Mouse (Mus musculus): Measurements from ENCODE around the gene Slc10a3. TPM values are rescaled to one million over a fixed set of nuclear protein-coding genes. Genes with fewer than 3 reads are reported as not detected.
"Not testable (repeated sequence)": the region's sequence is repeated elsewhere in the genome, so short reads cannot be mapped to it uniquely, and the experiment has no call there.

Slc10a3 gene
- polyA plus RNA-seq (2016; fragmentation: Nextera tagmentation; extraction: Ambion mirVana): 10.6 and 12.5 TPM in 2 replicates

- Histone ChIP-seq H3K9me3 (no peaks in the 10 kb centered on the region), H3K27ac (peak within 1 kb of the TSS; percentile 78), H3K36me3 (replicated peaks) (peaks cover 13% of the 10 kb centered on the region), H3K4me1 (peaks cover 17% of the 10 kb centered on the region), H3K4me3 (peak within 1 kb of the TSS; percentile 53), H3K27me3 (ENCODE audit: poor library complexity, severe bottlenecking) (no peaks in the 10 kb centered on the region)
- 18% methylated on average over 32 of the region's 32 CpGs for WGBS
- peak; percentile 83 for DNase-seq (ENCODE audit: extremely low spot score, low spot score)
These were observed at the start of gene Slc10a3, which contains the start of gene Ubl4a for GRCm38 (mm10) chrX:74372888-74373549. Gene Slc10a3, minus strand, starts transcription at chrX:74373349. Gene Ubl4a, minus strand, starts transcription at chrX:74373218.

- peak; percentile 51 for DNase-seq (ENCODE audit: extremely low spot score, low spot score)
- Histone ChIP-seq H3K27ac (no peak overlapping the region), H3K36me3 (replicated peaks) (peaks cover 22% of the 10 kb centered on the region), H3K4me3 (no peak overlapping the region), H3K9me3 (no peaks in the 10 kb centered on the region), H3K4me1 (no peaks in the 10 kb centered on the region), H3K27me3 (ENCODE audit: poor library complexity, severe bottlenecking) (no peaks in the 10 kb centered on the region)
These were observed 40.2 kb upstream of the Slc10a3 start for GRCm38 (mm10) chrX:74413377-74413776.

DNA sequence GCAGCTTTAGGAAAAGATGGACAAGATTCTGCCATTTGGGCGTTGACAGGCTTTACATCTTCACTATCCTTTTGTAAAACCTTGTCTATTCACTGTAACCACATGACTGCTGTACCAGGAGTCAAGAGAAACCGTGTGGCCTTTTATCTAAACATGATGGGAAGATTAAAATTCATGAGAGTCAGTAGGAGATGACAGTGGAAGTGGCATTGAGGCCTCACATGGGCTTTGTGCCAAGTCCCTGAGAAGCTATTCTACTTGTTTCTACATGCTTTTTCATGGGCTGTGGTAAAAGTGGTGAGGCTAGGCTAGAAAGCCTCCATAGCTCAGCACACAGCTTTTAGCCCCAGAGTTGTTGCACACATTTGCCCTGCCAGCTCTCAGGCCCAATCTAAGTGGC, 35.2 kb upstream of the Slc10a3 start:
- peaks cover 22% of the 10 kb centered on the region for H3K36me3 ChIP-seq (replicated peaks)
- no peaks in the 10 kb centered on the region for H3K27me3 ChIP-seq (ENCODE audit: poor library complexity, severe bottlenecking)
- no peak overlapping the region for H3K27ac ChIP-seq
- no peaks in the 10 kb centered on the region for H3K9me3 ChIP-seq
- H3K4me3 ChIP-seq: no peak overlapping the region
- WGBS: 65% methylated on average over 2 of the region's 2 CpGs
- DNase-seq (ENCODE audit: extremely low spot score, low spot score): no peak
- H3K4me1 ChIP-seq: no peaks in the 10 kb centered on the region

GRCm38 (mm10) chrX:74400136-74400535, 27.0 kb upstream of the Slc10a3 start:
- 90% methylated on average over 3 of the region's 3 CpGs for WGBS
- no peak for DNase-seq (ENCODE audit: extremely low spot score, low spot score)
- no peaks in the 10 kb centered on the region for H3K9me3 ChIP-seq
- H3K4me3 ChIP-seq: no peak overlapping the region
- H3K4me1 ChIP-seq: no peaks in the 10 kb centered on the region
- no peaks in the 10 kb centered on the region for H3K36me3 ChIP-seq (replicated peaks)
- H3K27ac ChIP-seq: no peak overlapping the region
- H3K27me3 ChIP-seq (ENCODE audit: poor library complexity, severe bottlenecking): no peaks in the 10 kb centered on the region

- DNase-seq (ENCODE audit: extremely low spot score, low spot score): peak; percentile 77
- peaks cover 4% of the 10 kb centered on the region; the same call in 1 of the 2 replicates for H3K36me3 ChIP-seq (replicated peaks)
- H3K27ac ChIP-seq: peak within 1 kb of the TSS; percentile 92
- H3K4me3 ChIP-seq: peak within 1 kb of the TSS; percentile 62
- H3K9me3 ChIP-seq: no peaks in the 10 kb centered on the region
- peaks cover 6% of the 10 kb centered on the region for H3K4me1 ChIP-seq
- no peaks in the 10 kb centered on the region for H3K27me3 ChIP-seq (ENCODE audit: poor library complexity, severe bottlenecking)
- WGBS: 21% methylated on average over 29 of the region's 30 CpGs
These were observed 19.6 kb upstream of the Slc10a3 start, which contains the start of the genes Fam3a and Ikbkg for GRCm38 (mm10) chrX:74392535-74393443. Gene Fam3a, minus strand, starts transcription at chrX:74393272. Gene Ikbkg, plus strand, starts transcription at chrX:74393290.

DNA sequence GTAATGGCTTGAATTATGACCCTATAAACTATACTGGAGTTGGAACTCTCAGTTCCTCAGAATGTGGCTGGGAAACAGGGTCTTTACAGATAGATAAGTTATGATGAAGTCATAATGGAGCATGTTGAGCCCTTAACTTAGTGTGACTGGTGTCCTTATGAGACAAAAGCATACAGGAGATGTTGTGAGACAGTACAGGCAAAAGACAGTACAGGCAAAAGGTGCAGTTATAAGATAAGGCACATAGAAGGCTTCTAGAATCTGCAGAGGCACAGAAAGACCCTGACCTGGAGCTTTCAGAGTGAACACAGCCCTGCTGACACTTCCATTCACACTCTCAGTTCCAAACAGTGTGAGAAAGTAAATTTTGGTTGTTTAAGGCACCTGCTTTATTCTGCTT, 15.0 kb upstream of the Slc10a3 start:
- DNase-seq (ENCODE audit: extremely low spot score, low spot score): no peak
- Histone ChIP-seq H3K36me3 (replicated peaks) (peaks cover 32% of the 10 kb centered on the region), H3K9me3 (no peaks in the 10 kb centered on the region), H3K4me1 (no peaks in the 10 kb centered on the region; the same call in 1 of the 2 replicates), H3K27me3 (ENCODE audit: poor library complexity, severe bottlenecking) (no peaks in the 10 kb centered on the region), H3K27ac (no peak overlapping the region), H3K4me3 (no peak overlapping the region)

DNA sequence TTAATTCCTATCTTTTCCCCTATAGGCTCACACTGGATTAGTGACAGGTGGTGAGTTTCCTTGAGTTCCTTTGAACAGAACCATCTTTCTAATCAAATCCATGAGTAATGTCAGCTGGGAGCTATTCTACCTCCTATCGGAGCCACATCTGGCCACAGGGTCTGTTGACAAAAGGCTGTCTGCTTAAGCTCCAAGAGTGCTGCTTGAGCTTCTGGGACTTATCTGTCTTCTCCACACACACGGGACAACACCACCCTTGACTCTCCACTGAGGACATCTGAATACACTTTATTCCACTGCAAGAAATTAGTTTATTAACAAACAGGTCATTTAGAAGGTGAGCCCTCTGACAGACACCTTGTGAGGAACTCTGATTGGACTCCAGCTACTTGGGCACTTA, 11.3 kb upstream of the Slc10a3 start:
- no peak overlapping the region for H3K27ac ChIP-seq
- WGBS: 71% methylated on average over 2 of the region's 2 CpGs
- H3K9me3 ChIP-seq: no peaks in the 10 kb centered on the region
- H3K27me3 ChIP-seq (ENCODE audit: poor library complexity, severe bottlenecking): no peaks in the 10 kb centered on the region
- H3K4me3 ChIP-seq: no peak overlapping the region
- H3K4me1 ChIP-seq: no peaks in the 10 kb centered on the region
- DNase-seq (ENCODE audit: extremely low spot score, low spot score): no peak
- peaks cover 28% of the 10 kb centered on the region for H3K36me3 ChIP-seq (replicated peaks)

- 13% methylated on average over 40 of the region's 49 CpGs for WGBS
- H3K27ac ChIP-seq: peak overlapping the region; percentile 91
- H3K4me3 ChIP-seq: peak overlapping the region; percentile 66
- peak; percentile 57 for DNase-seq (ENCODE audit: extremely low spot score, low spot score)
- no peaks in the 10 kb centered on the region for H3K9me3 ChIP-seq
- H3K36me3 ChIP-seq (replicated peaks): peaks cover 30% of the 10 kb centered on the region
- peaks cover 28% of the 10 kb centered on the region for H3K4me1 ChIP-seq
- H3K27me3 ChIP-seq (ENCODE audit: poor library complexity, severe bottlenecking): no peaks in the 10 kb centered on the region
These were observed 4.8 kb downstream of the Slc10a3 start for GRCm38 (mm10) chrX:74368209-74368909.

- Histone ChIP-seq H3K36me3 (replicated peaks) (peaks cover 30% of the 10 kb centered on the region), H3K27ac (peak overlapping the region; percentile 91), H3K4me1 (peaks cover 22% of the 10 kb centered on the region), H3K27me3 (ENCODE audit: poor library complexity, severe bottlenecking) (no peaks in the 10 kb centered on the region), H3K4me3 (peak overlapping the region; percentile 66), H3K9me3 (no peaks in the 10 kb centered on the region)
- 75% methylated on average over 10 of the region's 10 CpGs for WGBS
- DNase-seq (ENCODE audit: extremely low spot score, low spot score): no peak
These were observed 5.6 kb downstream of the Slc10a3 start for GRCm38 (mm10) chrX:74367512-74367911.

GRCm38 (mm10) chrX:74359171-74359570, 14.0 kb downstream of the Slc10a3 start:
- Histone ChIP-seq H3K9me3 (no peaks in the 10 kb centered on the region), H3K27ac (no peak overlapping the region), H3K27me3 (ENCODE audit: poor library complexity, severe bottlenecking) (no peaks in the 10 kb centered on the region), H3K4me1 (no peaks in the 10 kb centered on the region), H3K4me3 (no peak overlapping the region), H3K36me3 (replicated peaks) (no peaks in the 10 kb centered on the region)
- DNase-seq (ENCODE audit: extremely low spot score, low spot score): no peak
- 54% methylated on average over 11 of the region's 11 CpGs for WGBS

GRCm38 (mm10) chrX:74357069-74357468, 16.1 kb downstream of the Slc10a3 start:
- WGBS: 80% methylated on average over 3 of the region's 3 CpGs
- not testable (repeated sequence) for DNase-seq (ENCODE audit: extremely low spot score, low spot score); H3K27ac ChIP-seq; H3K36me3 ChIP-seq (replicated peaks); H3K27me3 ChIP-seq (ENCODE audit: poor library complexity, severe bottlenecking); H3K4me1 ChIP-seq; H3K9me3 ChIP-seq; H3K4me3 ChIP-seq

DNA sequence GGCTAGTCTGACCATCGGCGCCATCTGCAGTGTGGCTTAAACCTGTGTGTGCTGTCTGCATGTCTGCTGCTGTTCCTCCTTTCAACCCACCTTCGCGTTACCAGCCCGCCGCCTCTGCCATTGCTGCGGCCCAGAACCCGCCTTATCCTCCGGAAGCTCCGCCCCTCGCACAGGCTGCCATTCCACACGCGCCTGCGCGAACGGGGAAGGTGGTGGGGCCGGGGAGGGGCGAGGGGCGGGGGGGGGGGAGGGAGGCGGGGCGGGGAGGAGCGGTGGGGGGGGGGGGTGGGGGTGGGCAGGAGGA, 19.7 kb downstream of the Slc10a3 start, which contains the start of gene Lage3:
Gene Lage3, minus strand, starts transcription at position 152 of the 304 bp plus-strand sequence.
- H3K27me3 ChIP-seq (ENCODE audit: poor library complexity, severe bottlenecking): no peaks in the 10 kb centered on the region
- H3K4me1 ChIP-seq: peaks cover 4% of the 10 kb centered on the region; the same call in 1 of the 2 replicates
- no peaks in the 10 kb centered on the region; the same call in 1 of the 2 replicates for H3K9me3 ChIP-seq
- 15% methylated on average over 15 of the region's 22 CpGs for WGBS
- no peaks in the 10 kb centered on the region for H3K36me3 ChIP-seq (replicated peaks)
- peak within 1 kb of the TSS; percentile 83 for H3K27ac ChIP-seq
- H3K4me3 ChIP-seq: peak within 1 kb of the TSS; percentile 56
- DNase-seq (ENCODE audit: extremely low spot score, low spot score): peak; percentile 65

Data from forebrain, embryonic 10.5 days (tissue).